Mouse (Mus musculus): ENCODE results near the gene Spc25.

- TF ChIP-seq CTCF (IDR thresholded peaks at IDR 0.05; ENCODE audit: low read depth, low read length) = no peak
- TF ChIP-seq POLR2A (IDR thresholded peaks at IDR 0.05; ENCODE audit: insufficient read depth, low read length) = no peak
Measured at GRCm38 (mm10) chr2:69210773-69211172, 4.8 kb upstream of the Spc25 start, which contains the start of gene G6pc2.

All from ES-Bruce4 (cell line).